Mouse (Mus musculus) heart, adult 2 months (tissue): ENCODE results near the gene Hmx2. TPM values are rescaled to one million over a fixed set of nuclear protein-coding genes. Genes with fewer than 3 reads are reported as not detected.
A peak's percentile ranks its signal among the peaks of the same experiment; 100 is the strongest.

Source experiments
- DNase-seq, 2 experiments: peaks; one replicate each; pipeline ENCODE4 v3.0.0; 2021
- H3K27ac ChIP-seq: fragments of 200-600 bp; 2 replicates; pipeline ENCODE4 v1.8.1; 2022
- H3K27me3 ChIP-seq: fragments of 200-500 bp; 2 replicates; pipeline ENCODE4 v1.6.1; 2012; ENCODE audit warnings: mild to moderate bottlenecking, low read length, inconsistent platforms, mixed read lengths; ENCODE audit not compliant: control insufficient read depth, insufficient read depth
- H3K36me3 ChIP-seq: fragments of 200-500 bp; 2 replicates; pipeline ENCODE4 v1.6.1; 2012; ENCODE audit warnings: low read length, inconsistent platforms; ENCODE audit not compliant: control insufficient read depth, insufficient read depth
- H3K4me1 ChIP-seq: fragments of 200-500 bp; 2 replicates; pipeline ENCODE4 v1.6.1; 2011; ENCODE audit warnings: low read length; ENCODE audit not compliant: control insufficient read depth, insufficient read depth
- H3K4me3 ChIP-seq: fragments of 200-600 bp; 2 replicates; pipeline ENCODE4 v1.8.1; 2022
- H3K79me2 ChIP-seq: fragments of 200-500 bp; replicated peaks from 2 replicates; pipeline ENCODE4 v1.6.1; 2012; ENCODE audit warnings: mild to moderate bottlenecking, inconsistent platforms, low read length, moderate library complexity, mixed read lengths; ENCODE audit not compliant: control insufficient read depth, insufficient read depth
- H3K9ac ChIP-seq: fragments of 200-500 bp; 2 replicates; pipeline ENCODE4 v1.6.1; 2012; ENCODE audit warnings: low read depth, mild to moderate bottlenecking, control low read depth, inconsistent platforms, low read length, mixed read lengths
- CTCF ChIP-seq: fragments of 200-600 bp; IDR thresholded peaks from 2 replicates; pipeline ENCODE4 v1.8.1; 2022; ENCODE audit warnings: antibody characterized with exemption, mild to moderate bottlenecking, moderate library complexity
- EP300 ChIP-seq: fragments of 200-500 bp; IDR thresholded peaks from 2 replicates; pipeline ENCODE4 v1.6.1; 2011; ENCODE audit warnings: low read depth, low read length, control low read depth; ENCODE audit not compliant: insufficient read depth
- POLR2A ChIP-seq: fragments of 200-500 bp; IDR thresholded peaks from 2 replicates; pipeline ENCODE4 v1.6.1; 2011; ENCODE audit warnings: mild to moderate bottlenecking, low read depth, low read length, control low read depth; ENCODE audit not compliant: insufficient read depth
- WGBS: fragments of 180-500 bp; shearing (Covaris S2); methylation state at CpG from one replicate; pipeline ENCODE4 v1.1.7; 2018; 5-methylcytosine and 5-hydroxymethylcytosine counted together
- intact Hi-C: fragments of 180-260 bp; cut with DNase I; formaldehyde crosslinking; loops from one replicate; pipeline ENCODE4 v1.15.1; 2025
- polyA plus RNA-seq: library from polyadenylated mRNA; depleted of rRNA; stranded (reverse); fragments of >200 nt; gene quantifications from 2 replicates; pipeline ENCODE4 v1.2.3, GENCODE M21; 2012
- total RNA-seq, 2 experiments: library from RNA; stranded (reverse); gene quantifications; 2 replicates each; pipeline ENCODE4 v1.2.3; 2021

Hmx2 gene
- total and polyA plus RNA-seq, 3 experiments: not detected

DNA sequence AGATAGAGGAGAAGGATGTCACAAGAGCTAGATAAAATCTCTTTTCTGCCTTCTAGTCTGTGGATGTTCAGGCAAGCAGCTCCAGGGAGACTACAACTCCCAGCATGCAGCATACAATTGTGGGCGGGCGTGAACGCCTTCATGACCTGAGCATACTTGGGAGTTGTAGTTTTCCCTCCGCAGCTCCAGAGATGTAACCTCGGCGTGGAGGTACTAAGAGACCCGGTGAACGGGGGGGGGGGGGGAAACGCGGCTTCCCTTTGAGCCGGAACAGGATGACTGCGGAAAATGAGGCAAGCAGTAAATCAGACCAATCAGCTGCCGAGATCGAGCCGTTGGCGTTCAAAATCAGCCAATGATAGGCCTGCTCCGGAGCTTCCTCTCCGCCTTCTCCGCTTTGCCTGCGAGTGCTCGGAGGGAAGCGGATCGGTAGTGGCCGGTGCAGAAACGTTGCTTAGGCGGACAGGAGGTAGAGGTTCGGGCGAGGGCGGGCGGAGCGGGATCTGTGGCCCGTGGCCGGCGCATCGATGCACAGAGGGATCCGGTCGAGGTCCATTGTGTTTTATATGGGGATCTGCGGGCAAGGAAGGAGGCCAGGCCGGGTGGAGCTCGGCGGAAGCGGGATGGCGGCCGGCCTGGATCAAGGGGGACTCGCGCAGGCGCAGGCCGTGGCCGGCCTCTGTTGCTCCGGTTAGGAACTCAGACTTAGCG is 11.6 kb downstream of the Hmx2 start, which contains the start of gene Bub3:
Bub3 (plus strand) TSS at position 237 of the 711 bp plus-strand sequence.
- under 1% methylated on average over 47 of the region's 51 CpGs for WGBS

DNA sequence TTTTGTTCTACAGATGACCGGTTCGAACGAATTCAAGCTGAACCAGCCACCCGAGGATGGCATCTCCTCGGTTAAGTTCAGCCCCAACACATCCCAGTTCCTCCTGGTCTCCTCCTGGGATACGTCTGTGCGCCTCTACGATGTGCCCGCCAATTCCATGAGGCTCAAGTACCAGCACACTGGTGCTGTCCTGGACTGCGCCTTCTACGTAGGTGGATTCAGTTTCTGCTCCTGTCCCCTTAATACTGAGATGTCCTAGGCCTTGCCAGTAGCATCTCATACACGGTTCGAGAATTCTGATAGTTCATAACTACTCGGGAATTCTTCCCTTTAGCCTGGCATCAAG is 12.1 kb downstream of the Hmx2 start:
- peaks cover 3% of the 10 kb centered on the region; the same call in 1 of the 2 replicates for H3K79me2 ChIP-seq
- under 1% methylated on average over 14 of the region's 14 CpGs for WGBS
- H3K27ac ChIP-seq: peak overlapping the region; percentile 98
- no peak for DNase-seq
- intact Hi-C loops: loop anchor here (2.0 to 5.0 kb wide), 3 partner anchors 148 to 693 kb away; partner anchors contain the start of genes 2310057M21Rik, Acadsb, Ikzf5 and Plekha1
- H3K27me3 ChIP-seq: peaks cover 11% of the 10 kb centered on the region
- H3K9ac ChIP-seq: peak overlapping the region; percentile 89
- peaks cover 8% of the 10 kb centered on the region for H3K36me3 ChIP-seq
- TF ChIP-seq CTCF (no peak), EP300 (no peak)
- peak overlapping the region; percentile 91 for H3K4me3 ChIP-seq
- H3K4me1 ChIP-seq: peaks cover 1% of the 10 kb centered on the region

More for the DNA sequence above, 11.6 kb downstream of the Hmx2 start, which contains the start of gene Bub3:
- Histone ChIP-seq H3K27me3 (peaks cover 16% of the 10 kb centered on the region), H3K4me1 (peaks cover 4% of the 10 kb centered on the region), H3K36me3 (peaks cover 8% of the 10 kb centered on the region), H3K4me3 (peak within 1 kb of the TSS; percentile 91), H3K79me2 (peaks cover 3% of the 10 kb centered on the region; the same call in 1 of the 2 replicates), H3K27ac (peak within 1 kb of the TSS; percentile 98), H3K9ac (peak within 1 kb of the TSS; percentile 89)
- TF ChIP-seq POLR2A (peak; percentile 95), EP300 (no peak)
- peak; percentile 90 to 94 for DNase-seq
- intact Hi-C loops: loop anchor here (2.0 to 5.0 kb wide), 3 partner anchors 148 to 693 kb away; partner anchors contain the start of genes 2310057M21Rik, Acadsb, Ikzf5 and Plekha1

DNA sequence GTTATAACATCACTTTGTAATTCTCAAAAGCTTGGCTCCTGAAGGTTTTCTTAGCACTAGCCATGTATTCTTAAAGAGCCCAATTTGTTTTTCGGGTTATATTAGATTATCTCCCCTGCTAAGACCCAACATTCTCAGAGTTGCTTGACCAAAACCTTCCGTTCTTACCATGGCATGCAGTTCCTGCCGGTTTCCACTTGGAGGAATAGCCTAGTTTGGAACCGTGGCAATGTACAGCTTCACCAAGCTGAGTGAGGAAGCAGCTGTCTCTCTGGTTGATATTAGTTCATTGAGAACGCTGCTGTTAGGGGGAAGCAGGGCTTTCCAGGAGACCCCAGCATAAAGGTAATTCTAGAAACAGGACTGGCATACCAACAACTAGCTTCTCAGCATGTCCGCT is 26.7 kb downstream of the Hmx2 start:
- Histone ChIP-seq H3K27me3 (no peaks in the 10 kb centered on the region), H3K4me1 (no peaks in the 10 kb centered on the region), H3K4me3 (no peak overlapping the region), H3K79me2 (no peaks in the 10 kb centered on the region), H3K27ac (no peak overlapping the region), H3K9ac (no peak overlapping the region), H3K36me3 (no peaks in the 10 kb centered on the region)
- intact Hi-C loops: no loop called here
- no peak for TF ChIP-seq EP300
- no peak for TF ChIP-seq POLR2A
- no peak for TF ChIP-seq CTCF
- 75% methylated on average over 6 of the region's 6 CpGs for WGBS
- DNase-seq: no peak

DNA sequence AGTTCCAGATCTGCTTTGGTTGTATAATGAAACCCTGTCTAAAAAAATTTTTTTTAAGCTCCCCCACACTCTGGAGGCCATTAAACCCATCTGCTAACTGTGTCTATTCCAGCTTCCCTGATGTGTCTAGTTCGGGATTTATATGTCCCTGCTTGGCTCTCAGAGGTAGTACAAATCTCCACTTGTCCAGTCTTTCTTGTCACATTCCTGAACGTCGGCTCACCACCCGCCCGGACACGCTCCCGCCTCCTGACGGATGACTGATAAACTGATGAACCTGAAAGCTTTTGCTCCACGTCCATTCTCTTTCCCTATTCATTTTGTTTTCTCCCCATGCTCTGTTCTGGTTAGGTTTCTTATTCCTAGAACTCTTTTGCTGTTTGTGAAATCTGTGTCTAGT is 33.6 kb downstream of the Hmx2 start:
- no peak overlapping the region for H3K27ac ChIP-seq
- no peak for DNase-seq
- H3K36me3 ChIP-seq: no peaks in the 10 kb centered on the region
- no peaks in the 10 kb centered on the region for H3K4me1 ChIP-seq
- intact Hi-C loops: no loop called here
- H3K27me3 ChIP-seq: no peaks in the 10 kb centered on the region
- no peak overlapping the region for H3K9ac ChIP-seq
- no peak overlapping the region for H3K4me3 ChIP-seq
- H3K79me2 ChIP-seq: no peaks in the 10 kb centered on the region
- WGBS: 38% methylated on average over 9 of the region's 9 CpGs
- TF ChIP-seq EP300 (no peak), CTCF (no peak), POLR2A (no peak)

DNA sequence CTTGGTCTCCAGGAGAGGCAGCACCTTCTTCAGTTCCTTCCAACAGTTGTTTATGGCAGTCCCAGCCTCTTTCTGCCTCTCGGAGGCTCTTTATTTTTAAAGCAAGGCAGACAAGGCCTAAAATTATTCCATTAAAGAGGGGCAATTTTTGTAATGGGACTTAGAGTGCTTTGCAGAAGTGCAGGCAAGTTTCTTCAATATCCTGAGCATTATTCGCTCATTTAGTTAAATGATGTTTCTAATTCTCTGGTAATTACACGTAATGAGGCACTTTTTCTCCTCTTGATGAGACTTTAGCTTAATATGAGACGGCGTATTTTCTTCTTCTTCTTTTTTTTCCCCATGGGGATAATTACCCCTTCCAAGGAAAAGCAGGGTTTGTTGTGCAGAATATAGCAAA is 37.0 kb downstream of the Hmx2 start:
- no peak overlapping the region for H3K4me3 ChIP-seq
- H3K4me1 ChIP-seq: no peaks in the 10 kb centered on the region
- H3K79me2 ChIP-seq: no peaks in the 10 kb centered on the region
- H3K9ac ChIP-seq: no peak overlapping the region
- no peak overlapping the region for H3K27ac ChIP-seq
- no peak for DNase-seq
- intact Hi-C loops: no loop called here
- no peaks in the 10 kb centered on the region for H3K27me3 ChIP-seq
- H3K36me3 ChIP-seq: no peaks in the 10 kb centered on the region
- TF ChIP-seq EP300: no peak
- TF ChIP-seq POLR2A: no peak
- TF ChIP-seq CTCF: no peak
- WGBS: 88% methylated on average over 5 of the region's 5 CpGs

DNA sequence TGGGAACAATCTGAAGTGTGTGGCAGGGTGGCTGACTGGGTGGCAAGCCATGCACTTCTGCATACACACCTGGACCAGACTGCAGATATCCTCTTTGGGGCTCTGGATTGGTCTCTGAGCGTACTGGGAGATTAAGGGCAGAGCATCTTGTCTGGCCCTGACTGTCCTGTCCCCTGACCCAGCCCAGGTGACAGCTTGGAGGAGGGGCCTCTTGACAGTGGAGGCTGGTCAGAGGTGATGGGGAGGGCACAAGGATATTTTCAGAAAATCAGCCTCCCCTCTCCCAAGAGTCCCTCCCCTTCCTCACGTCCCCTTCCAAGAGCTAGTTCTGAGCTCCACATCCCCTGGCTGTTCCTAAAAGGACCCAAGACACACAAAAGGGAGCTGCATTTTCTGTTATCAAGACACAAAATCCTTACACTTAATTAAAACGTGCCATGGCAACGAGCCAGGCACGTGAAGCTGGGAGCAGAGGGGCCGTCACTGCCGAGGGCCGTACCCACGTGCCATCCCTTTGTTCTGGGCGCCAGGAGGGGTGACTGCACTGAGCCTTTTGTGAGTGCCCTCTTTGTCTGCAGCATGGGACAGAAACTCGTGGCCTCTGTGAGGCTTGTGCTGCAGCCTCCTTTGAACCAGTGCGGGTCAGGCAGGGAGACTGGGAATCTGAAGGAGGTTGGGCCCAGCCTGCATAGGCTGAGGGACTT is 49.4 kb downstream of the Hmx2 start:
- Histone ChIP-seq H3K4me1 (no peaks in the 10 kb centered on the region), H3K27ac (no peak overlapping the region), H3K36me3 (no peaks in the 10 kb centered on the region), H3K27me3 (no peaks in the 10 kb centered on the region; the same call in 1 of the 2 replicates), H3K79me2 (no peaks in the 10 kb centered on the region), H3K4me3 (no peak overlapping the region), H3K9ac (no peak overlapping the region)
- DNase-seq: no peak
- no peak for TF ChIP-seq POLR2A
- no peak for TF ChIP-seq EP300
- TF ChIP-seq CTCF: no peak
- 18% methylated on average over 12 of the region's 12 CpGs for WGBS
- intact Hi-C loops: no loop called here
